Mouse (Mus musculus): ENCODE results near the gene 5730596B20Rik. TPM values are rescaled to one million over a fixed set of nuclear protein-coding genes. Genes with fewer than 3 reads are reported as not detected.

The 5730596B20Rik gene
- polyA plus RNA-seq, 1 experiment from 2014 or later, result 1.3 TPM

DNA sequence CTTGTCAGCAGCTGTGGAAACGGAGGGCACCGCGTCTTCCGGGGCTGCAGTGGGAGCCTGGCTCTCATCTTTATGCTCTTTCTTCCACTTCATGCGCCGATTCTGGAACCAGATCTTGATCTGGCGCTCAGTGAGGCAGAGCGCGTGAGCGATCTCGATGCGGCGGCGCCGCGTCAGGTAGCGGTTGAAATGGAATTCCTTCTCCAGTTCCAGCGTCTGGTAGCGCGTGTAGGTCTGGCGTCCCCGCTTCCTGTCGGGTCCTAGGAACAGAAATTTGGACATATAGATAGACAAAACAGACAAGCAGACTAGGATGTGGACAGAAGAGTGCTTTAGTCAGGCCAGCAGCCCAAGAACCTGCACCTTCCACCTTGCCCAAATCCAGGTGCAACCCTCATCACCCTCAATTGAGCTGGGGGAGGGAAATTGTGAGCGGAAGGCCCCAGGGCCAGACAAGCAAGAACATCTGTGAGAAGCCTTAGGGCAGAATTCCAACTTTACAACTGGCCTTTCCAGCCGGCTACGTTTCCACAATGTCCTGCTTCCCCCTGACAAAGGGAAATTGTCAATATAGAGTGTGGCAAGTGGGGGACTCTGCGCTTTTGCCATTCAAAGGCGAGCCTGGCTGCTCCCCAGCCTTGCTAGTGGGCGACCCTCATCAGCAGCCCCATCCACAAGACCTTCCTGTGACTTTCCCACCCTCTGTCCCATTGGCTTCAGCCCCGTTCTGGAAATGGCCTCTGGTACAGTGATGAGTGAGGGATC lies 38.7 kb downstream of the 5730596B20Rik start:
- no peak for TF ChIP-seq CTCF (IDR thresholded peaks at IDR 0.05; ENCODE audit: low read depth)
- ATAC-seq (replicated peaks; ENCODE audit: low FRiP score, low read depth) (no peak), DNase-seq (ENCODE audit: low spot score) (no peak)
- peaks cover 51% of the 10 kb centered on the region for H3K4me1 ChIP-seq (replicated peaks; ENCODE audit: insufficient read depth, low read length)
- 2% methylated on average over 30 of the region's 30 CpGs for WGBS
- no peaks in the 10 kb centered on the region for H3K36me3 ChIP-seq (ENCODE audit: insufficient read depth, low read length)
- H3K27me3 ChIP-seq (ENCODE audit: insufficient read depth, low read length), result no peaks in the 10 kb centered on the region
- H3K27ac ChIP-seq, result peak overlapping the region; percentile 96
- no peaks in the 10 kb centered on the region for H3K9me3 ChIP-seq (replicated peaks; ENCODE audit: low read length)
- peak overlapping the region; percentile 91 for H3K9ac ChIP-seq (ENCODE audit: low read depth, low read length)
- H3K4me3 ChIP-seq (replicated peaks; ENCODE audit: low read depth, low read length), result peak overlapping the region; percentile 62
- H3K4me2 ChIP-seq (ENCODE audit: low read length), result peak overlapping the region; percentile 89

DNA sequence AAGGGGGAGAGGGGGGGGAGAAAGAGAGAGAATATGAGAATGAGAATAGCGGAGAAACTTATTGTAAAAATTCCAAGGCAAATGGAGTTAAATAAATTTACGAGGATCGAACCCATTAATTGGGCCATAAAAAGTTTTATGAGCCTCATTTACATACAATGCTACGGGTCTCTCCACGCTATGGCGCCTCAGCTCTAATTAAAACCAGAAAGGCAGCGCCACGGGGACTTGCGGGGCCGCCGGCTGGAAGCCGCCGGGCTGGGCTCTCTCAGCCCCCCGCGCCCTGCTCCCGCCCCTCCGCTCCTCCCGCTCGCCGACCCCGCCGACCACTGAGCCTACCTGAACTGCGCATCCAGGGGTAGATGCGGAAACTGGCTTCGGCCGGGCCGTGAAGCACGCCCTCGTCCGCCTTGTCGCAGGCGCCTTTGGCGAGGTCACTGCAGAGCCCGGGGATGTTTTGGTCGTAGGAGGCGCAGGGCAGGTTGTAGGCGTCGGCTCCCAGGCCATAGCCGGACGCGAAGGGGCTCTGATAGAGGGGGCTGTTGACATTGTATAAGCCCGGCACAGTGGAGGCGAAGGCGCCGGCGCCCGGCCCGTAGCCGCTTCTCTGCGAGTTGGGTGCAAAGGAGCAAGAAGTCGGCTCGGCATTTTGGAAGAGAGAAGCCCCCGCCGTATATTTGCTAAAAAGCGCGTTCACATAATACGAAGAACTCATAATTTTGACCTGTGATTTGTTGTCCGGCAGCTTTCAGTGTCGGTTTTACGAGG lies 39.6 kb downstream of the 5730596B20Rik start:
- Histone ChIP-seq H3K27ac (peak overlapping the region; percentile 96), H3K4me1 (replicated peaks; ENCODE audit: insufficient read depth, low read length) (peaks cover 50% of the 10 kb centered on the region), H3K36me3 (ENCODE audit: insufficient read depth, low read length) (no peaks in the 10 kb centered on the region), H3K9ac (ENCODE audit: low read depth, low read length) (peak overlapping the region; percentile 91), H3K9me3 (replicated peaks; ENCODE audit: low read length) (no peaks in the 10 kb centered on the region), H3K4me2 (ENCODE audit: low read length) (peak overlapping the region; percentile 89), H3K4me3 (replicated peaks; ENCODE audit: low read depth, low read length) (peak overlapping the region; percentile 62), H3K27me3 (ENCODE audit: insufficient read depth, low read length) (no peaks in the 10 kb centered on the region)
- no peak for TF ChIP-seq CTCF (IDR thresholded peaks at IDR 0.05; ENCODE audit: low read depth)
- DNase-seq (ENCODE audit: low spot score) (no peak), ATAC-seq (replicated peaks; ENCODE audit: low FRiP score, low read depth) (peak; percentile 31; the same call in 1 of the 2 replicates)
- under 1% methylated on average over 54 of the region's 60 CpGs for WGBS

GRCm38 (mm10) chr6:52217459-52217768 lies 40.1 kb downstream of the 5730596B20Rik start:
- no peak for TF ChIP-seq CTCF (IDR thresholded peaks at IDR 0.05; ENCODE audit: low read depth)
- DNase-seq (ENCODE audit: low spot score) (peak; percentile 98), ATAC-seq (replicated peaks; ENCODE audit: low FRiP score, low read depth) (peak; percentile 81)
- 1% methylated on average over 25 of the region's 25 CpGs for WGBS
- Histone ChIP-seq H3K4me2 (ENCODE audit: low read length) (peak overlapping the region; percentile 89), H3K4me3 (replicated peaks; ENCODE audit: low read depth, low read length) (peak overlapping the region; percentile 62), H3K36me3 (ENCODE audit: insufficient read depth, low read length) (no peaks in the 10 kb centered on the region), H3K4me1 (replicated peaks; ENCODE audit: insufficient read depth, low read length) (peaks cover 50% of the 10 kb centered on the region), H3K27me3 (ENCODE audit: insufficient read depth, low read length) (no peaks in the 10 kb centered on the region), H3K9ac (ENCODE audit: low read depth, low read length) (peak overlapping the region; percentile 91), H3K9me3 (replicated peaks; ENCODE audit: low read length) (no peaks in the 10 kb centered on the region), H3K27ac (peak overlapping the region; percentile 96)

DNA sequence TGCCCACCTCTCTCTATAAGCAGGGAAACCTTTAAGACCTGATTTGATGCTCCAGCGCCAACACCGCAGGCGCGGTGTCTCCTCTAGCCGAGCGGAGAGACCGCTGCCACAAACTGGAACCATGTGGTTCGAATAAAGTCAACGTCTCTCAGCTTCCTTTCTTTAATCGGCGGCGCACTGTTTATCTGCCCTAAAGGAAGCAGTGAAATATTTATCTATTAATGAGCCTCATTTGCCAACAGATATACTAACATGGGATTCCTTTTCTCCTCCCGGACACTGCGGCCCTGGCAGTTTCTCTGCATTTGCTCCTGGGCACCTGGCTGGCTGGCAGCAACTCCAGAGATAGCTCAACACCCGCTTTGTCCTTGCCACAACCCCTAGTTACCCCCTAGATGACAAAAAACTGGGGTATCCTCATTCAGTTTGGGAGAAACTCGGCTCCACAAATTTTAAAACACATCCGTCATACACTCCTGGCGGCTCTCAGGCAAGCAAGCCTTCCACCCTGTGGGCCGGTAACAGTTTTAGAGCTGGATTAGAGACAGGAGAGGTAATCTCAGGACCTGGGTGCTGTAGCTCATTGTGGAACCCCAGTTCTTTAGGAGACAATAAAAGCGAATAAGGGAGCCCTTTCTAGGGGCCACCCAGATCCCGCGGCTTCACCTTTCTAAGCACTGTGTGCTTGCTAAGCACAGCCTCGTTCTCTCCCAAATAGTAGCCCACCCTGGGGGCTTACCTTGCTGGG lies 40.8 kb downstream of the 5730596B20Rik start:
- DNase-seq (ENCODE audit: low spot score) (peak; percentile 64), ATAC-seq (replicated peaks; ENCODE audit: low FRiP score, low read depth) (no peak)
- 17% methylated on average over 23 of the region's 23 CpGs for WGBS

DNA sequence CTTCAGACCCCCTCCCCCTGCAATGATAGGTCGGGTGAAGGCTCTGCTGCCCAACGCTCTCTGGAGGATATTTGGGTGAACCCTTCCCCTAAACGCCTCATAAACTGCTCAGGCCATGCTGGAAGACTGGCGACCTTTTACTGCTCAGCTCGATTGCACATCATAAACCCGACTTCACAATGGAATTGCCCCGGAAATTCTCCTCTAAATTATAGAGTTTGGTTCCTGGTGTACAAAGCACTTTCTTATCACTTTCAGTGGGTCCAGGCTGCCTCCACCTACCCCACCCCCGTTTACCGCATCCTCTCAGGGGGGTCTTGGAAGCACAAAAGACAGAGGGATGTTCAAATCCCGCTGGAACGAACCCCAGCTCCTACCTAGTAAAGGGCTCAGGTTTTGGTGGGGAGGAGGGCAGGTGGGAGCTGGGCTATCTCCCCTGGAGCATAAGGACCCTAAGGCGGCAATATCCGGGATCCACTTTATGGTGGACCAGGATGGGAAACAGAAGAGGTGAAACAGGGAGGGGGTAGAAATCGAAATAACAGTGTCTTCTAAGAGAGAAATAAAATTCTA lies 41.4 kb downstream of the 5730596B20Rik start:
- Histone ChIP-seq H3K36me3 (ENCODE audit: insufficient read depth, low read length) (no peaks in the 10 kb centered on the region), H3K27ac (peak overlapping the region; percentile 96), H3K4me1 (replicated peaks; ENCODE audit: insufficient read depth, low read length) (peaks cover 47% of the 10 kb centered on the region), H3K4me2 (ENCODE audit: low read length) (peak overlapping the region; percentile 89), H3K4me3 (replicated peaks; ENCODE audit: low read depth, low read length) (peak overlapping the region; percentile 62; the same call in 1 of the 2 replicates), H3K27me3 (ENCODE audit: insufficient read depth, low read length) (no peaks in the 10 kb centered on the region), H3K9ac (ENCODE audit: low read depth, low read length) (peak overlapping the region; percentile 91; the same call in 1 of the 2 replicates), H3K9me3 (replicated peaks; ENCODE audit: low read length) (no peaks in the 10 kb centered on the region)
- 25% methylated on average over 14 of the region's 14 CpGs for WGBS
- peak; percentile 83 for DNase-seq (ENCODE audit: low spot score)
- ATAC-seq (replicated peaks; ENCODE audit: low FRiP score, low read depth), result no peak
- no peak for TF ChIP-seq CTCF (IDR thresholded peaks at IDR 0.05; ENCODE audit: low read depth)

More for the DNA sequence above, 40.8 kb downstream of the 5730596B20Rik start:
- H3K36me3 ChIP-seq (ENCODE audit: insufficient read depth, low read length), result no peaks in the 10 kb centered on the region
- H3K9me3 ChIP-seq (replicated peaks; ENCODE audit: low read length), result no peaks in the 10 kb centered on the region
- no peaks in the 10 kb centered on the region for H3K27me3 ChIP-seq (ENCODE audit: insufficient read depth, low read length)
- H3K4me2 ChIP-seq (ENCODE audit: low read length), result peak overlapping the region; percentile 89
- peaks cover 50% of the 10 kb centered on the region for H3K4me1 ChIP-seq (replicated peaks; ENCODE audit: insufficient read depth, low read length)
- peak overlapping the region; percentile 62 for H3K4me3 ChIP-seq (replicated peaks; ENCODE audit: low read depth, low read length)
- H3K9ac ChIP-seq (ENCODE audit: low read depth, low read length), result peak overlapping the region; percentile 91
- TF ChIP-seq CTCF (IDR thresholded peaks at IDR 0.05; ENCODE audit: low read depth), result no peak
- peak overlapping the region; percentile 96 for H3K27ac ChIP-seq

Measured in kidney, postnatal 0 days (tissue).